Mouse (Mus musculus) C2C12 (cell line): ENCODE data around the gene Tmem178b.

Experiments
- CEBPB ChIP-seq: IDR thresholded peaks from one replicate; pipeline ENCODE4 v1.6.1; 2011; ENCODE audit warnings: low read depth, mild to moderate bottlenecking, control low read depth, moderate library complexity
- CTCF ChIP-seq: IDR thresholded peaks from one replicate; pipeline ENCODE4 v1.5.1; 2011; ENCODE audit not compliant: control insufficient read depth, insufficient read depth, insufficient read length
- FOSL1 ChIP-seq: IDR thresholded peaks from one replicate; pipeline ENCODE4 v1.8.0; 2011; ENCODE audit warnings: mild to moderate bottlenecking, low read length; ENCODE audit not compliant: poor library complexity, insufficient read depth, severe bottlenecking
- MAX ChIP-seq: IDR thresholded peaks from one replicate; pipeline ENCODE4 v1.6.1; 2011; ENCODE audit warnings: mild to moderate bottlenecking, control low read depth
- MYOD1 ChIP-seq: IDR thresholded peaks from one replicate; pipeline ENCODE4 v1.6.1; 2011; ENCODE audit warnings: low read depth; ENCODE audit not compliant: control insufficient read depth, insufficient read length
- USF1 ChIP-seq: IDR thresholded peaks from one replicate; pipeline ENCODE4 v1.6.1; 2011; ENCODE audit warnings: low read depth, mild to moderate bottlenecking, control low read depth, moderate library complexity

- TF ChIP-seq CTCF = no peak
- no peak for TF ChIP-seq CEBPB
- no peak for TF ChIP-seq MYOD1
- TF ChIP-seq USF1 = no peak
- TF ChIP-seq FOSL1 = no peak
- TF ChIP-seq MAX = no peak
These were observed 159.8 kb downstream of the Tmem178b start for GRCm38 (mm10) chr6:40032901-40033300.
